Mouse (Mus musculus): ENCODE measurements around the gene Jagn1. TPM values are rescaled to one million over a fixed set of nuclear protein-coding genes. Genes with fewer than 3 reads are reported as not detected.

The Jagn1 gene
- total RNA-seq, 1 experiment, result 119 TPM

GRCm38 (mm10) chr6:113427397-113427796, 15.0 kb upstream of the Jagn1 start:
- in situ Hi-C loops (cut with MboI; ENCODE audit: low sequenced_read_pairs in 2 of 2, unreplicated experiment in 2 of 2), result no loop called here
- Histone ChIP-seq H3K4me1 (ENCODE audit: control insufficient read depth in 2 of 2, insufficient read depth in 2 of 2, low read length in 2 of 2, poor library complexity in 1 of 2) (0 out of 4 replicates have a peak, but pooled peaks cover 0 to 2% of the 10 kb centered on the region in 2 experiments), H3K27ac (ENCODE audit: insufficient read depth, low read depth, low read length, poor library complexity, severe bottlenecking) (no peak overlapping the region), H3K36me3 (ENCODE audit: control insufficient read depth, insufficient read depth, low read length, poor library complexity, severe bottlenecking) (no peaks in the 10 kb centered on the region), H3K9me3 (ENCODE audit: control insufficient read depth, insufficient read depth, low read depth, low read length) (no peaks in the 10 kb centered on the region), H3K9ac (ENCODE audit: insufficient read depth, low read depth, low read length, poor library complexity, severe bottlenecking) (no peak overlapping the region), H3K4me3 (ENCODE audit: insufficient read depth in 1 of 2, low read depth in 1 of 2, low read length in 2 of 2, poor library complexity in 1 of 2, severe bottlenecking in 1 of 2) (no peak overlapping the region)
- TF ChIP-seq ZC3H11A (IDR thresholded peaks at IDR 0.05; ENCODE audit: borderline replicate concordance, low read depth, low read length) (no peak; the same call in 1 of the 2 replicates), HCFC1 (IDR thresholded peaks at IDR 0.05; ENCODE audit: borderline replicate concordance, insufficient read depth, low read length) (no peak), CHD2 (IDR thresholded peaks at IDR 0.05; ENCODE audit: low read depth, low read length) (no peak), MAFK (IDR thresholded peaks at IDR 0.05; ENCODE audit: insufficient read depth, low read depth, low read length) (no peak), ZNF384 (IDR thresholded peaks at IDR 0.05; ENCODE audit: low read depth, low read length) (no peak)
- DNase-seq (ENCODE audit: low read depth, low spot score), result peak; percentile 82

- no peak for TF ChIP-seq CHD2 (IDR thresholded peaks at IDR 0.05; ENCODE audit: low read depth, low read length)
- TF ChIP-seq ZC3H11A (IDR thresholded peaks at IDR 0.05; ENCODE audit: borderline replicate concordance, low read depth, low read length), result no peak
- no peak for TF ChIP-seq ZNF384 (IDR thresholded peaks at IDR 0.05; ENCODE audit: low read depth, low read length)
- TF ChIP-seq HCFC1 (IDR thresholded peaks at IDR 0.05; ENCODE audit: borderline replicate concordance, insufficient read depth, low read length), result no peak
- no peak for TF ChIP-seq MAFK (IDR thresholded peaks at IDR 0.05; ENCODE audit: insufficient read depth, low read depth, low read length)
Measured at GRCm38 (mm10) chr6:113428006-113428405, 14.4 kb upstream of the Jagn1 start.

GRCm38 (mm10) chr6:113429965-113430364, 12.4 kb upstream of the Jagn1 start:
- no peak for TF ChIP-seq ZNF384 (IDR thresholded peaks at IDR 0.05; ENCODE audit: low read depth, low read length)
- no peak for TF ChIP-seq ZC3H11A (IDR thresholded peaks at IDR 0.05; ENCODE audit: borderline replicate concordance, low read depth, low read length)
- TF ChIP-seq MAFK (IDR thresholded peaks at IDR 0.05; ENCODE audit: insufficient read depth, low read depth, low read length), result no peak
- TF ChIP-seq HCFC1 (IDR thresholded peaks at IDR 0.05; ENCODE audit: borderline replicate concordance, insufficient read depth, low read length), result no peak
- no peak for TF ChIP-seq CHD2 (IDR thresholded peaks at IDR 0.05; ENCODE audit: low read depth, low read length)
- no peak for DNase-seq (ENCODE audit: low read depth, low spot score)
- Histone ChIP-seq H3K9ac (ENCODE audit: insufficient read depth, low read depth, low read length, poor library complexity, severe bottlenecking) (no peak overlapping the region), H3K9me3 (ENCODE audit: control insufficient read depth, insufficient read depth, low read depth, low read length) (no peaks in the 10 kb centered on the region), H3K4me3 (ENCODE audit: insufficient read depth in 1 of 2, low read depth in 1 of 2, low read length in 2 of 2, poor library complexity in 1 of 2, severe bottlenecking in 1 of 2) (no peak overlapping the region), H3K36me3 (ENCODE audit: control insufficient read depth, insufficient read depth, low read length, poor library complexity, severe bottlenecking) (no peaks in the 10 kb centered on the region), H3K4me1 (ENCODE audit: control insufficient read depth in 2 of 2, insufficient read depth in 2 of 2, low read length in 2 of 2, poor library complexity in 1 of 2) (0 out of 4 replicates have a peak, but pooled peaks cover 0 to 2% of the 10 kb centered on the region in 2 experiments), H3K27ac (ENCODE audit: insufficient read depth, low read depth, low read length, poor library complexity, severe bottlenecking) (no peak overlapping the region)
- in situ Hi-C loops (cut with MboI; ENCODE audit: low sequenced_read_pairs in 2 of 2, unreplicated experiment in 2 of 2), result no loop called here

More at GRCm38 (mm10) chr6:113428006-113428405, 14.4 kb upstream of the Jagn1 start:
- no peak overlapping the region for H3K27ac ChIP-seq (ENCODE audit: insufficient read depth, low read depth, low read length, poor library complexity, severe bottlenecking)
- H3K9me3 ChIP-seq (ENCODE audit: control insufficient read depth, insufficient read depth, low read depth, low read length), result no peaks in the 10 kb centered on the region
- no peak overlapping the region for H3K9ac ChIP-seq (ENCODE audit: insufficient read depth, low read depth, low read length, poor library complexity, severe bottlenecking)
- no peak for DNase-seq (ENCODE audit: low read depth, low spot score)
- in situ Hi-C loops (cut with MboI; ENCODE audit: low sequenced_read_pairs in 2 of 2, unreplicated experiment in 2 of 2), result no loop called here
- H3K4me3 ChIP-seq (ENCODE audit: insufficient read depth in 1 of 2, low read depth in 1 of 2, low read length in 2 of 2, poor library complexity in 1 of 2, severe bottlenecking in 1 of 2), result no peak overlapping the region
- H3K36me3 ChIP-seq (ENCODE audit: control insufficient read depth, insufficient read depth, low read length, poor library complexity, severe bottlenecking), result no peaks in the 10 kb centered on the region
- 0 out of 4 replicates have a peak, but pooled peaks cover 0 to 2% of the 10 kb centered on the region in 2 experiments for H3K4me1 ChIP-seq (ENCODE audit: control insufficient read depth in 2 of 2, insufficient read depth in 2 of 2, low read length in 2 of 2, poor library complexity in 1 of 2)

- H3K9me3 ChIP-seq (ENCODE audit: control insufficient read depth, insufficient read depth, low read depth, low read length), result no peaks in the 10 kb centered on the region
- TF ChIP-seq CHD2 (IDR thresholded peaks at IDR 0.05; ENCODE audit: low read depth, low read length) (no peak), MAFK (IDR thresholded peaks at IDR 0.05; ENCODE audit: insufficient read depth, low read depth, low read length) (no peak), ZNF384 (IDR thresholded peaks at IDR 0.05; ENCODE audit: low read depth, low read length) (no peak), ZC3H11A (IDR thresholded peaks at IDR 0.05; ENCODE audit: borderline replicate concordance, low read depth, low read length) (no peak), HCFC1 (IDR thresholded peaks at IDR 0.05; ENCODE audit: borderline replicate concordance, insufficient read depth, low read length) (no peak)
- 0 out of 4 replicates have a peak, but pooled peaks cover 0 to 2% of the 10 kb centered on the region in 2 experiments for H3K4me1 ChIP-seq (ENCODE audit: control insufficient read depth in 2 of 2, insufficient read depth in 2 of 2, low read length in 2 of 2, poor library complexity in 1 of 2)
- no peak for DNase-seq (ENCODE audit: low read depth, low spot score)
- no peak overlapping the region for H3K27ac ChIP-seq (ENCODE audit: insufficient read depth, low read depth, low read length, poor library complexity, severe bottlenecking)
- H3K36me3 ChIP-seq (ENCODE audit: control insufficient read depth, insufficient read depth, low read length, poor library complexity, severe bottlenecking), result no peaks in the 10 kb centered on the region
- H3K4me3 ChIP-seq (ENCODE audit: insufficient read depth in 1 of 2, low read depth in 1 of 2, low read length in 2 of 2, poor library complexity in 1 of 2, severe bottlenecking in 1 of 2), result no peak overlapping the region
- in situ Hi-C loops (cut with MboI; ENCODE audit: low sequenced_read_pairs in 2 of 2, unreplicated experiment in 2 of 2), result no loop called here
- H3K9ac ChIP-seq (ENCODE audit: insufficient read depth, low read depth, low read length, poor library complexity, severe bottlenecking), result no peak overlapping the region
Measured at GRCm38 (mm10) chr6:113430846-113431245, 11.5 kb upstream of the Jagn1 start.
